Mouse (Mus musculus) natural killer cell, adult 2 months (primary cell): Measurements from ENCODE around the gene Eno1.
"Not testable (repeated sequence)": the region's sequence is repeated elsewhere in the genome, so short reads cannot be mapped to it uniquely, and the experiment has no call there.

Experiments
- DNase-seq, 2 experiments: peaks; one replicate each; pipeline ENCODE4 v3.0.0; 2022; ENCODE audit warnings: low spot score in 2 of 2

Gene Eno1

DNA sequence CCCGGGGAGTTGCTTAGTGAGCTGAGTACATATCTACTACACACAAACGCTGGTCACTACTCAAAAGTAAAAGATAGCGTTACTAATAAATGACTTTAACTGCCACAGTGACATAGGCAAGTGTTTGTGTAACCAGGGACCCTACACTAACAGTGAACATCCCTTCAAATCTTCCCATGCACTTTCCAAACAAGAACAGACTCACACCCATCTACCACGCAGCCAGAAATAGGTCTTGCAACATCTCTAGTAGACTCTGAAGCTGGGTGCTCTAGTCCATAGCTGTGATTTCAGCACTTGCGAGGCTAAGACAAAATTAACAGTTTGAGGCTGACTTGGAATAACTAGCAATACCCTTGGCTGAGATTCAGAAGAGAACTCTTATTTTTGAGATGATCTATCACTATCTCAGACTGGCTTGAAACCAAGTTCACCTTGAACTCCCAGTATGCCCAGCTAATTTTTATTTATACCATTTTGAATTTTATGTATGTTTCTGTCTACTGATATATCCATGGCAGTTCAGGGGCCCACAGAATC is 13.3 kb downstream of the Eno1 start:
- DNase-seq, result no peak

DNA sequence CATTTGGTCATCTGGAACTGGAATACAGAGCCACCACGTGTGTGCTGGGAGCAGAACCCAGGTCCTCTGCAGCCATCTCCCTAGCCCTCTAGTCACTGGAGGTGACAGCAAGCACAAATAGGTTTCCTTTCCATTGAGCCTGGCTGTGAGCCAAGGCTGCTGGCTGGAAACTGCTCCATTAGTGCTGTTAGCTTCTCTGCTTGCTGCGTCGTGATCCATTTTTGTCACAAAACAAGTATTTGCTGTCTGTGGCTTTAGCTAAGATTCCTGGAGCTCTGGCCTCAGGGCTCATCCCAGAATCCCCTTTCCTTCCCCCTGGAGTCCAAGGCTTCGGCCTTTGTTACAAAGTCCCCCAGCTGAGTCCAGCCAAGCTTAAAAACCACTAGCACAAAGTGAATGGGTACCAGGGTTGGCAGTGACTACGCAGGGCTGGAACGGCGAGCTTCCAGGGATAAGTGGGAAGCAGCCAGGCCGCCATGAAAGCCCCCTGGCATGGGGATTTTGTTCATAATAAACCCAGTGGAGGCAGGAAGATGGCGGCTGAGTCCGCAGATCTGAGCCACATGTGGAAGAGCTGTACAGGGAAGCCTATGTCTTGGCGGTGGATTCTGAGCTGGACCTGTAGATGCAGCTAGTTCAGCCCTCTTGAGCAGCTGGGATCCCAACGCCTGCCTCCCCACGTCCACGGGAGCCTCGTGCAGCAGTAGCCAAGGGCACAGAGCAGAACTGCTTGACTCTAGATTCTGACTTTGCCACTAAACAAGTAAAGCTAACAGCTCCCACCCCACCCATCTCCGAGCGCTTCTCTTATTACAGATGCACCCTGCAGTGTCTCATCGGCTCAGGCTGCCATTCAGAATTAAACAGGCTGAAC is 14.3 kb downstream of the Eno1 start:
- no peak for DNase-seq

DNA sequence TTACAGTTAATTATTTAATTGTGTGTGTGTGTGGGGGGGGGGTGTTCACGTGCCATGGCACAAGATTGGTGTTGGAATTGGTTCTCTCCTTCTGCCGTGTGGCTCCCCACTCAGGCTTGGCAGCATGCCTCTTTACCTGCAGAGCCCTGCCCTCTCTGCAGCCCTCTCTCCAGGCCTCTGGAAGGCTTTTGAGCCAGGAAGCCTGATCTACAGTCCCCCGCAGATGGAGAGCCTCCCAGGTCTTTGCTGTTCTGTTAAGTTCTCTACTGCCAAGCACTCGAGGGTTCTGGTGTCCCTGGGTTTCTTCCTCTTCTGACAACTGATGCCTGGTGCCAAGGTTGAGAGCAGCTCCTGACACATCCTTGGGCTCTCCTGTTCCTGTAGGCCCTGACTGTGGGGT is 17.9 kb downstream of the Eno1 start:
- no peak for DNase-seq

- DNase-seq, result no peak
Observed at GRCm38 (mm10) chr4:150255181-150255580, 18.7 kb downstream of the Eno1 start.

- DNase-seq, result peak; percentile 55 to 72
Observed at GRCm38 (mm10) chr4:150257252-150258204, 21.0 kb downstream of the Eno1 start.

DNA sequence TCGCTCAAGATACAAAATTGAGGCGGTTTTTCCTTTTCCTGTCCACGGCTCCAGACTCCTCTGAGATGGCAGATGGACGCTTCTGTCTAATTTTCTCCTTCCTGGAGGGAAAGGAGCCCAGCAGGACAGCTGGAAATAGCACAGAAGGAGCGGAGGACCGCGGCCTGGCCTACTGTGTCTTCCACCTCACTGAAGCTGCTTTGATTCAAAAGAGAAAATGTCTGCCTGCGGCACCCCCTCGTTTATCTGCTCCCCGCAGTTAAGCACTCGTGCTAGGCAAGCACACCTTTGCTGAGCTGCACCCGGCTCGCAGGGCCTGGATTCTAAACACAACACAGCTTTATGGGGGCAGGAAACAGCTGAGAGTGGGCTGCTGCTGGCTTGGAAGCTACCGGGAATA is 21.9 kb downstream of the Eno1 start:
- DNase-seq, result no peak

DNA sequence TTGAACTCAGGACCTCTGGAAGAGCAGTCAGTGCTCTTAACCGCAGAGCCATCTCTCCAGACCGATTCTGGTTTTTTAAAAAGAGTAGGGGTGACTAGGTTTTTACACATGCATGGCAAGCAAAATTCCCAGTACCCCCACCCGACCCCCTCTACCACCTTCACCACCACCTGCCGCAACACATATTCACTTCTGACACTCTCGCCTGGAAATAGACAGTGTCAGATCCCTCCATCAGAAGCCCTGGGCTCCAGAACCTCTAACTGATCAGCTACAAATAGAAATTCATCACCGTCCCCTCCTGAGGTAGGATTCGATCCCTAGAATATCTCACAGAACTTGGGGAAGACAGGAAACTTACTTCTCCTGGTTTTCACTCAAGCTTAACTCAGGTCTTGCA is 23.1 kb downstream of the Eno1 start:
- no peak for DNase-seq

DNA sequence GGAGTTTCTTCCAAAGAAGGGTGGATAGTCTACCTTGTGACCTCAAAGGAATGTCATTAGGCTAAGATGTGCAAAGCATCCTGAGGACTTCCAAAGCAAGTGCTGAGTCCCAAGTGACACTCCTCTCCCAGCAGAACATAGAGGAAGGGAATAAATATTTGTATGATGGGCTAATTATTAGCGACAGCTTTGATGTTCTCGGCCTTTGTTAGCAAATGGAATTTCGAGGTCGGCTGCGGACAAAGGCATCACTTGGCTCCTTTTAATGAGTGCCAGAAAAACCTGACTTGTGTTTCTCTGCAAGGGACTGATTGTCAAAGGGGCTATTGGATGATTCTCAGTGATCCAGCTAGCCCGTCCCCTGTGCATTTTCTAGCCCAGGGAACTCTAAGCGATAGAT is 23.6 kb downstream of the Eno1 start:
- no peak for DNase-seq

DNA sequence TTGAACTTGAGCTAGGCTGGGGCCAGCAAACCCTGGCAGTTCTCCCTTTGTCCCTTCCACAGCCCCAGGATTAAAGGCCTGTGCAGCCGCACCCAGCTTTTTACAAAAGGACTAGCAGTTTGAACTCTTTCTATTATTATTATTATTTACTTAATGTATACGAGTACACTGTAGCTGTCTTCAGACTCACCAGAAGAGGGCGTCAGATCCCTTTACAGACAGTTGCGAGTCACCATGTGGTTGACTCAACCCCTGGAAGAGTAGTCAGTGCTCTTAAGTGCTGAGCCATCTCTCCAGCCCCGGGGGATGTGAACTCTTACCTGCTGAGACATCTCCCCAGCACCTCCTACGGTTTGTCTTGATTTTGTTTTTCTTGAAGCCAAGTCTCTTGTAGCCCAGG is 24.2 kb downstream of the Eno1 start:
- no peak for DNase-seq

DNA sequence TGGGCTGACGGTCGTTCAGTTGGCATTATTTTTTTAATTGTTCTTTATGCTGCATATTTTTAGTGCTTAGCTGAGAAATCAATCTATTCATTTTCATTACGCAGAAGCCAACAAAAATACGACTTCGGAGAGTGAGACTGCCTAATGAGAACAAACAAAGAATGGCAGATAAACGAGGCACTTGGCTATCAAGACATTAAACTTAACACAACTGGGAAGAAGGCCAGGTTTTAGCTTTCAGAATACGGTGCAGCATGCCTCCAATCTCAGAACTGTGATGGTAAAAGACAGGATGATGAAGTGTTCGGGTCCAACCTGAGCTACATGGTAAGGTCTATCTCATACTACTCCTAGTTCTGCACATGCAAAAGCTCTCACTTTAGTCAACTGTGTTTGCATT is 25.8 kb downstream of the Eno1 start:
- no peak for DNase-seq

- DNase-seq, result no peak
Observed at GRCm38 (mm10) chr4:150264903-150265302, 28.4 kb downstream of the Eno1 start.

DNA sequence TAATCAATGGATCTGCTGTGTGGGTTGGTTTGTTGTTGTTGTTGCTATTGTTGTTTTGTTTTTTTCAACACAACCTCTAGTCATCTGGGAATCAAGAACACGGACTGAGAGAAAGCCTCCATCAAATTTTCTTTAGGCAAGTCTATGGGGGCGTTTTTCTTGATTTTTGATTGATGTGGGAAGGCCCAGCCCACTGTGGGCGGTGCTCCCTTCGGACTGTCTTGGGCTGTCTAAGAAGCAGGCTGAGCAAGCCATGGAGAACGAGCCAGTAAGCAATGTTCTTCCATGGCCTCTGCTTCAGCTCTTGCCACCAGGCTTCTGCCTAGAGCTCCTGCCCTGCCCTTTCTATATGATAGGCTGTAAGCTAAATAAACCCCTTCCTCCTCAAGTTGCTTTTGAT is 28.9 kb downstream of the Eno1 start:
- no peak for DNase-seq

- DNase-seq, result no peak
Observed at GRCm38 (mm10) chr4:150266655-150267223, 30.2 kb downstream of the Eno1 start.

GRCm38 (mm10) chr4:150268674-150269653 is 32.4 kb downstream of the Eno1 start:
- peak; percentile 19 to 20 for DNase-seq

GRCm38 (mm10) chr4:150269679-150270078 is 33.2 kb downstream of the Eno1 start:
- peak; percentile 50 to 58 for DNase-seq

- not testable (repeated sequence) for DNase-seq
Observed at GRCm38 (mm10) chr4:150270718-150271117, 34.2 kb downstream of the Eno1 start.

DNA sequence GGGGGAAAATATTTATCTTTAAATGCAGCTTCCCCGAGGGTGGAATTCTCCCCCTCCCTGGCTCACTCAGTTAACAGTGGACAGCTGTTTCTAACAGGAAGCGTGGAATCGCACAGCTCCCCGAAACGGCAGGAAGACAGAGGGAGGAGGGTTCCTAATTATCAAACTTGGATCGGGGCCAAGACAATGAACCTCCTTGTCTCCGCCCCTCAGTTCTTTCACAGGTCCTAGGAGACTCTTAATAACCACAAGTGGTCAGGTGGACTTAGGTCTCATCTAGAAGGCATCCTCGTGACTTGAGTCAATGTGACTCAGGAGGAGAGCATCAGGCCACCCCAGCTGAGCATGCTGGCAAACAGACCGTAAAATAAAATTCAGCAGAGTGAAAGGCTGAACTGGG is 36.2 kb downstream of the Eno1 start:
- peak in 1 of 2 experiments; percentile 57 for DNase-seq

DNA sequence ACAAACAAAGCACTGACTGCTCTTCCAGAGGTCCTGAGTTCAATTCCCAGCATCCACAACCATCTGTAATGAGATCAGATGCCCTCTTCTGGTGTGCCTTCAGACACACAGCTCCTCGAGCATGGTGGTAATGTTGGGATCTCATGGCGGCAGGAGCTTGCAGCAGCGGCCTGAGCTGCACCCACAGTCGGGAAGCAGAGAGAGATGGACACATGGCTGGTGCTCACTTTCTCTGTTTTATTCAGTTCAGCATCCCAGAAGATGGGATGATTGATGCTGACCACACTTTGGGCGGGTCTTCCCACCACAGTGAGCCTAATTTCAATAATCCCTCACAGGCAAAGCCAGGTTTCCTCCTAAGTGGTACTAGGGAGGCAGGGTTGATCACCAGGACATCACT is 39.0 kb downstream of the Eno1 start:
- DNase-seq, result no peak

DNA sequence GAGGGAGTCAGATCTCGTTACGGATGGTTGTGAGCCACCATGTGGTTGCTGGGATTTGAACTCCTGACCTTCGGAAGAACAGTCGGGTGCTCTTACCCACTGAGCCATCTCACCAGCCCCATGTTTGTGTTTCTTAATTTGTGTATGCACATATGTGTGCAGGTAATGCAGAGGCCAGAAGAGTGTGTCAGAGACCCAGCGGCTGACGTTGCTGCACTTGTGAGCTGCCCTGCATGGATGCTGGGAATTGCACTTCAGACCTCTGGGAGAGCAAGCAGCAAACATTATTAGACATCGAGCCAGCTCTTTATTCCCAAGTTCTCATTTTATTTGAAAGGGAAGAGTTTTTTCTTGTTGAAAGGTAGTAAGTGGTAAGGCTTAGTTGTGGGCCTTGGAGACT is 42.8 kb downstream of the Eno1 start:
- DNase-seq, result not testable (repeated sequence)

- DNase-seq, result no peak
Observed at GRCm38 (mm10) chr4:150280002-150280401, 43.5 kb downstream of the Eno1 start.

DNA sequence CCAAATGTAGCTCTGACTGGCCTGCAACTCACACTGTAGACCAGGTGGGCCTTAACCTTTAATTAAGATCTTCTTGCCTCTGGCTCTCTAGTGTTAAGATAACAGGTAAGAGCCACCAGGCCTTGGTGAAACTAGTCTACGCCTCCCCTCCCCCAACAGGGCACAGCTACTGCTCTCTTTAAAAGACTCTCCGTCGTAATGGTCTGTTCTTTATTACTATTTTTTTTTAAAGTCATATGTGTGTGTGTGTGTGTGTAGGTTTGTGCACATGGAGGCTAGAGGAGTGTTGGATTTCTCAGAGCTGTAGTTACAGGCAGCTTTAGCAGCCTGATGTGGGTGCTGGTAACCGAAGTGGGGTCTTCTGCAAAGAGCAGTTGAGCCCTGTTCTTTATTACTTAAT is 43.9 kb downstream of the Eno1 start:
- DNase-seq, result no peak
